Mouse (Mus musculus) cortical plate, adult 2 months (tissue): Measurements from ENCODE around the gene Anp32a.

Source experiments
- CTCF ChIP-seq: fragments of 200-500 bp; IDR thresholded peaks from 2 replicates; pipeline ENCODE4 v1.5.1; 2011; ENCODE audit warnings: mild to moderate bottlenecking, control low read depth, low read length; ENCODE audit not compliant: insufficient read depth; ENCODE audit errors: extremely low read depth
- POLR2A ChIP-seq: fragments of 200-500 bp; IDR thresholded peaks from 2 replicates; pipeline ENCODE4 v1.6.1; 2011; ENCODE audit warnings: mild to moderate bottlenecking, low read length, control low read depth; ENCODE audit not compliant: insufficient read depth; ENCODE audit errors: extremely low read depth

DNA sequence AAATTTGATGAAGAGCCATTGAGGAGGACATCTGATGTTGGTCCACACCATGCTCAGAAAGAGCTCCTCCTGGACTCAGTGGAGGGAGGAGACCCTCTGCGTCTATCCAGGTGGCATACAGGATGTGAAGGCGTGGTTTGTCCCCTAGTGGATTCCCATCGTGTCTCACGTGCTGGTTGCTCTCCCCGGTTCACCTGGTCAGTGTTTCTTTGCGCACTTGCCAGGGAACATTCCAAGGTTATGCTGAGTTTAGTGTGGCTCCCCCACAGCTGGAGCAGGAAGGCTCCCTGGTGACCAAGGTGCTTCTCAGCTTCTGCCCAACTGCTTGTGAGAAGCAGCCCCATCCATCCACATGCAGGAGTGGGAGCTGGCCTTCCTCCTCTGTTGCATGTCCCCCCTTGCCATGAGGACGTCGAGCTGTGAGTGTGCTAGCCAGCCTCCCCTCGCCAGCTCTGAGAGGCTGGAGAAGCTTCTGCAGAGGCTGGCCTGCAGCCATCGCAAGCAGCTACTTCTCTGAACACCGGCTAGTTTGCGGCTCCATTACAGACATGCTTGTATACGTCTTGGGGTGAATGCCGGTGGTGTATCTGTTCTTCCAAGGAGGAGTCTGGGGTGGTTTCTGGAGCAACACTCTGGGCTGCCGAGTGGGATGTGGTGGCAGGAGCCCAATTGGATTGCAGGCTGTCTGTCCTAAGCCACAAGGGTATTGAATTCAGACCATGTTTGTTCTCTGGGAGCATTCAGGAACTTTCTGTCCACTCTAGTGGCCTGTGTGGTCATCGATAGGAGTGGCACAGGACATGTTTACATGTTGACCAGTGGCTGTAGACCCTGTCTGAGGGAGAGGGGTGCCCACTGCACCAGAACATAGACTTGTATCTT is 14.0 kb downstream of the Anp32a start:
- TF ChIP-seq POLR2A: no peak
- no peak for TF ChIP-seq CTCF
